Mouse (Mus musculus): Measurements from ENCODE around the gene Ttyh3. TPM values are rescaled to one million over a fixed set of nuclear protein-coding genes. Genes with fewer than 3 reads are reported as not detected.
A peak's percentile ranks its signal among the peaks of the same experiment; 100 is the strongest.

The Ttyh3 gene
- polyA plus RNA-seq, 1 experiment: 139 TPM

DNA sequence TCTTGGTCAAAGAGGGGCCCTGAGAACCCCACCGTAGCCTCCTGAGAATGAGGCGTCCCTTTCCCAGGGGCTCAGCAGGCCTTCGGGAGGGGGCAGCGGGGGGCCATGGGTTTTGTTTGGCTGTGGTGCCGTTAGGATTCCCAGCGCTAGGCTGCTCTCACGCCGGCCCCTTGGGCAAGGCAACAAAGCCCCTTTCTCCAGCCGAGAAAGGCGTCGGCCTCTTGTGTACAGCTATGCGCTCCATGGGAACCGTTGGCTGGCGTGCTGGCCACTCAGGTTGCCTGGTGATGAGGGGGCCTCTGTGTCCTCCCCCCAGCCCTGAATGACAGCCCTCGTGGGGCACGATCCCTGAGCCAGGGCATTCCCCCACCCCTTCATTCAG is 40.2 kb downstream of the Ttyh3 start:
- no peak for DNase-seq
- WGBS: 2% methylated on average over 16 of the region's 16 CpGs
- H3K4me3 ChIP-seq (ENCODE audit: control insufficient read depth, insufficient read depth, low read length): peak overlapping the region; percentile 42
- H3K36me3 ChIP-seq (ENCODE audit: control insufficient read depth, insufficient read depth, low read length): no peaks in the 10 kb centered on the region
- peak overlapping the region; percentile 57 for H3K27ac ChIP-seq (ENCODE audit: control insufficient read depth, insufficient read depth, low read length)
- TF ChIP-seq POLR2A (IDR thresholded peaks at IDR 0.05; ENCODE audit: control insufficient read depth, extremely low read depth, insufficient read depth, low read length, poor library complexity) (no peak), CTCF (IDR thresholded peaks at IDR 0.05; ENCODE audit: borderline replicate concordance, control insufficient read depth, extremely low read depth, insufficient read depth, low read length, poor library complexity) (no peak)
- H3K27me3 ChIP-seq (ENCODE audit: control insufficient read depth, insufficient read depth, low read length): peaks cover 5% of the 10 kb centered on the region; the same call in 1 of the 2 replicates
- peaks cover 53% of the 10 kb centered on the region for H3K4me1 ChIP-seq (replicated peaks; ENCODE audit: control insufficient read depth, insufficient read depth, low read length)

DNA sequence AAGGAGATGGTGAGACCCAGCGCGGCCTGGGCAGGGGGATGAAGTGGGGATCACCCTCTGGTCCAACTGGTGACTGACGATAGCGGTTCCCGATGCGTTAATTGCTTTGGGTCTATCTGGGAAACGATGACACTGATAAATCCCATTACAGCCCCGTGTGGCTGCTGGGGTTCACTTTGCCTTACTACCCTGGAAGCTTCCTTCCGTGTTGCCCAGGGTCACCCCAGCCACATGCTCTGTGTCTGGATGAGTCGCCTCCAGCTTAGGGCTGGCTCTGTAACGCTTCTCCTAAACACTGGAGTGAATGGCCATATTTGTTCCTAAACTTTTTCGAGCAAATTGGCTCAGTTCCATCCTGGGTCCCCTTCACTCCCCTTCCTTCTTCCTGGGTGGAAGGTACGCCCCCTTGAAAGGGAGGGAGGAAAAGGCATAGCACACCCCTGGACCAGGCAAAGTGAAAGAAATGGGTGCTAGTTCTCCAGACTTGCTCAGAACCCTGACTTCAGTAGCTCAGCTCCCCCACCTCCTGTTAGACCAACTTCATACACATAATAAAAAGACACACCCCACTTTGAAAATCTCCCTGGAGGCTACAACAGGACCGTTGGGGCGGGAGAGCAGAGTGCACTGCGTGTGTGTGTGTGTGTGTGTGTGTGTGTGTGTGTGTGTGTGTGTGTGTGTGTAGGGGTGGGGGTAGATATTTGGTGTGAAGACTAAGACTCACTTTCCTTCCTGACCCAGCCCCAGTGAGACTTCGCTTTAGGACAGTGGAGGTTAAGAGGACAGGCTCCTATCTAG is 40.8 kb downstream of the Ttyh3 start:
- Histone ChIP-seq H3K4me1 (replicated peaks; ENCODE audit: control insufficient read depth, insufficient read depth, low read length) (peaks cover 53% of the 10 kb centered on the region), H3K27me3 (ENCODE audit: control insufficient read depth, insufficient read depth, low read length) (peaks cover 5% of the 10 kb centered on the region; the same call in 1 of the 2 replicates)
- WGBS: 1% methylated on average over 17 of the region's 17 CpGs

DNA sequence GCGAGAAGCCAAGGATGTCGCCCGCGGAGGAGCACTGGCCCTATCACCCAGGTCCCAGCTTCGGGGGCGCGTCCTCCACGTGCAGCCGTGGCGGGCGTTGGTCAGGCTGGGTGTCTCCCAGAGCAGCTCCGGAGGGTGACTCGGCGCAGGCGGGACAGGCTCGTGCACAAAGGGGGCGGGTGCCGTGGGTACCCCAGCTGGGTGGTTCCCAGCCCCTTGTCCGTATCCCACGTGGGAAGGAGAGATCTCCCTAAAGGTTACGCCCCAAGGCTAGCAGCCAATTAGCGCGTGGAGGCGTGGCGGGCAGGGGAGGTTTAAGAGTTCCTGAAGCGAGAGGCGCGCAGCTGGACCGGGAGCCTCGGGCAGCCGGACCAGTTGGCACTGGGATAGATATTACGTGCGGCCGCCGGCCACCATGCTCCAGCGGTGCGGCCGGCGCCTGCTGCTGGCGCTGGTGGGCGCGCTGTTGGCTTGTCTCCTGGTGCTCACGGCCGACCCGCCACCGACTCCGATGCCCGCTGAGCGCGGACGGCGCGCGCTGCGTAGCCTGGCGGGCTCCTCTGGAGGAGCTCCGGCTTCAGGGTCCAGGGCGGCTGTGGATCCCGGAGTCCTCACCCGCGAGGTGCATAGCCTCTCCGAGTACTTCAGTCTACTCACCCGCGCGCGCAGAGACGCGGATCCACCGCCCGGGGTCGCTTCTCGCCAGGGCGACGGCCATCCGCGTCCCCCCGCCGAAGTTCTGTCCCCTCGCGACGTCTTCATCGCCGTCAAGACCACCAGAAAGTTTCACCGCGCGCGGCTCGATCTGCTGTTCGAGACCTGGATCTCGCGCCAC is 41.6 kb downstream of the Ttyh3 start, which contains the start of gene Lfng:
TSS of gene Lfng (plus strand) at position 320 of the 835 bp plus-strand sequence.
- DNase-seq: peak; percentile 67
- no peak; the same call in 1 of the 2 replicates for TF ChIP-seq CTCF (IDR thresholded peaks at IDR 0.05; ENCODE audit: borderline replicate concordance, control insufficient read depth, extremely low read depth, insufficient read depth, low read length, poor library complexity)
- TF ChIP-seq POLR2A (IDR thresholded peaks at IDR 0.05; ENCODE audit: control insufficient read depth, extremely low read depth, insufficient read depth, low read length, poor library complexity): no peak
- H3K4me3 ChIP-seq (ENCODE audit: control insufficient read depth, insufficient read depth, low read length): peak within 1 kb of the TSS; percentile 42
- peak within 1 kb of the TSS; percentile 57 for H3K27ac ChIP-seq (ENCODE audit: control insufficient read depth, insufficient read depth, low read length)
- WGBS: under 1% methylated on average over 91 of the region's 91 CpGs
- peaks cover 5% of the 10 kb centered on the region; the same call in 1 of the 2 replicates for H3K27me3 ChIP-seq (ENCODE audit: control insufficient read depth, insufficient read depth, low read length)
- peaks cover 53% of the 10 kb centered on the region for H3K4me1 ChIP-seq (replicated peaks; ENCODE audit: control insufficient read depth, insufficient read depth, low read length)
- no peaks in the 10 kb centered on the region for H3K36me3 ChIP-seq (ENCODE audit: control insufficient read depth, insufficient read depth, low read length)

More for the DNA sequence above, 40.8 kb downstream of the Ttyh3 start:
- peak overlapping the region; percentile 42 for H3K4me3 ChIP-seq (ENCODE audit: control insufficient read depth, insufficient read depth, low read length)
- TF ChIP-seq CTCF (IDR thresholded peaks at IDR 0.05; ENCODE audit: borderline replicate concordance, control insufficient read depth, extremely low read depth, insufficient read depth, low read length, poor library complexity) (no peak), POLR2A (IDR thresholded peaks at IDR 0.05; ENCODE audit: control insufficient read depth, extremely low read depth, insufficient read depth, low read length, poor library complexity) (no peak)
- peak overlapping the region; percentile 57 for H3K27ac ChIP-seq (ENCODE audit: control insufficient read depth, insufficient read depth, low read length)
- no peak for DNase-seq
- H3K36me3 ChIP-seq (ENCODE audit: control insufficient read depth, insufficient read depth, low read length): no peaks in the 10 kb centered on the region

DNA sequence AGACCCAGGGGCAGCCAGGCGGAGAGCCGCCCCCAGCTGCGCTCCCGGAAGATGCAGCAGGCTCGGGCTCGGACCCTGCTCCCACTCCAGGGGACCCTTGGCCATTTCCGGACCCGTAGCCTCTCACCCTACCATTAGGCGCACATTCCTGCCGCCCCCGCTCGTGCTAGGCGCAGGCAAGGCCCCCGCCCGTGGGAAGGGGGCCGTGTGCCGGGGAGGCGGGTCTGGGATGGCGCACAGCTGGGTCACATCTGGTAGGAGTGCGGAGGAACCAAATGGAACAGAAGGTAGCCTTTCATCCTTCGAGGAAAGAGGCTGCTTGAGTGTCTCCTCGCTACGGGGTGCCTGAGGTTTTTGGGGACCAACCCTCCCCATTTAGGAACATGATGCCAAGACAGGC is 42.4 kb downstream of the Ttyh3 start:
- peaks cover 5% of the 10 kb centered on the region; the same call in 1 of the 2 replicates for H3K27me3 ChIP-seq (ENCODE audit: control insufficient read depth, insufficient read depth, low read length)
- 13% methylated on average over 23 of the region's 23 CpGs for WGBS
- H3K36me3 ChIP-seq (ENCODE audit: control insufficient read depth, insufficient read depth, low read length): no peaks in the 10 kb centered on the region
- H3K27ac ChIP-seq (ENCODE audit: control insufficient read depth, insufficient read depth, low read length): no peak overlapping the region
- TF ChIP-seq POLR2A (IDR thresholded peaks at IDR 0.05; ENCODE audit: control insufficient read depth, extremely low read depth, insufficient read depth, low read length, poor library complexity) (no peak), CTCF (IDR thresholded peaks at IDR 0.05; ENCODE audit: borderline replicate concordance, control insufficient read depth, extremely low read depth, insufficient read depth, low read length, poor library complexity) (no peak)
- 0 out of 2 replicates have a peak overlapping the region, but pooled peaks have one; percentile 42 for H3K4me3 ChIP-seq (ENCODE audit: control insufficient read depth, insufficient read depth, low read length)
- no peak for DNase-seq
- H3K4me1 ChIP-seq (replicated peaks; ENCODE audit: control insufficient read depth, insufficient read depth, low read length): peaks cover 50% of the 10 kb centered on the region

DNA sequence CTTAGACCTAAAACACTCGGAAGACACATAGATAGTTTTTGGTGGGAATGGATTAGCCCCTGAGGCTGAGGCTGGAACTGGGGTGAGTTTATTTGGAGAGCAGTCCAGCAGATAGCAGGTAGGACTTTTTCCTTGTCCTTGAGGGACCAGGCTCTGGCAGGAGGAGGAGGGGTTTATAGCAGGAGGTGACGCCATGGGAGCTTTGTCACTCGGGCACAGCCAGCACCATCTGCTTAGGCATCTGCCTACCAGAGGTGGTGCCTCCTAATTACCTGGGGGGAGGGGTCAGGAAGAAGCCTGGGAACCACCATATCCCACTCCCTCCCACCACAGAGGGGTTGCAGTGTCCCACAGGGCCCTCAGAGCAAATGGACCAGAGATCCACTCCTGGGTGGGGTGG is 43.6 kb downstream of the Ttyh3 start:
- TF ChIP-seq CTCF (IDR thresholded peaks at IDR 0.05; ENCODE audit: borderline replicate concordance, control insufficient read depth, extremely low read depth, insufficient read depth, low read length, poor library complexity) (no peak), POLR2A (IDR thresholded peaks at IDR 0.05; ENCODE audit: control insufficient read depth, extremely low read depth, insufficient read depth, low read length, poor library complexity) (no peak)
- Histone ChIP-seq H3K27me3 (ENCODE audit: control insufficient read depth, insufficient read depth, low read length) (peaks cover 5% of the 10 kb centered on the region; the same call in 1 of the 2 replicates), H3K27ac (ENCODE audit: control insufficient read depth, insufficient read depth, low read length) (no peak overlapping the region), H3K4me3 (ENCODE audit: control insufficient read depth, insufficient read depth, low read length) (no peak overlapping the region), H3K4me1 (replicated peaks; ENCODE audit: control insufficient read depth, insufficient read depth, low read length) (peaks cover 40% of the 10 kb centered on the region), H3K36me3 (ENCODE audit: control insufficient read depth, insufficient read depth, low read length) (no peaks in the 10 kb centered on the region)
- DNase-seq: no peak
- WGBS: 47% methylated on average over 3 of the region's 3 CpGs

DNA sequence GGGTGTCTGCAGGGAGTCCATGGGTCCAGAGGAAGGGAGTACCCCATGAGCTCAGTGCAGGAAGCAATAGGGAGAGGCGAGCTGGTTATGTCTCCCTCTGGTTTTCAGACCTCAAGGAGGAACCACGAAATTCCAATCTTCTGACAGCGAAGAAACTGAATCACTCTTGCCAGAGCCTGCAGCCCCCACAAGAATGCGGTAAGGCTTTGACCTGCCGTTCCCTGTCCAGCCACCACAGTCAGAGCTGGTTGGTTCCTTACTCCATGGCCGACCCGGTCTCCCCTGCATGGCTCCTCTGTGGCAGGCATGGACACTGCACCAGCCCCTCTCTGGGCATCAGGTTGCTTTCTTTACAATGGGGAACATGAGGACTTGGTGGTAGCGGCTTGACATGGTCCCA is 44.4 kb downstream of the Ttyh3 start:
- peaks cover 5% of the 10 kb centered on the region; the same call in 1 of the 2 replicates for H3K27me3 ChIP-seq (ENCODE audit: control insufficient read depth, insufficient read depth, low read length)

More for the DNA sequence above, 44.4 kb downstream of the Ttyh3 start:
- H3K27ac ChIP-seq (ENCODE audit: control insufficient read depth, insufficient read depth, low read length): no peak overlapping the region
- H3K4me3 ChIP-seq (ENCODE audit: control insufficient read depth, insufficient read depth, low read length): no peak overlapping the region
- TF ChIP-seq CTCF (IDR thresholded peaks at IDR 0.05; ENCODE audit: borderline replicate concordance, control insufficient read depth, extremely low read depth, insufficient read depth, low read length, poor library complexity): no peak
- no peak for TF ChIP-seq POLR2A (IDR thresholded peaks at IDR 0.05; ENCODE audit: control insufficient read depth, extremely low read depth, insufficient read depth, low read length, poor library complexity)
- H3K4me1 ChIP-seq (replicated peaks; ENCODE audit: control insufficient read depth, insufficient read depth, low read length): peaks cover 32% of the 10 kb centered on the region
- 88% methylated on average over 8 of the region's 8 CpGs for WGBS
- H3K36me3 ChIP-seq (ENCODE audit: control insufficient read depth, insufficient read depth, low read length): no peaks in the 10 kb centered on the region
- DNase-seq: no peak

Data from thymus, adult 2 months (tissue).